Mouse (Mus musculus): ENCODE measurements around the gene Pgam2. TPM values are rescaled to one million over a fixed set of nuclear protein-coding genes. Genes with fewer than 3 reads are reported as not detected.

Pgam2 gene
- polyA plus RNA-seq, 1 experiment = 38.2 TPM

GRCm38 (mm10) chr11:5802005-5802404 lies 1.5 kb downstream of the Pgam2 start:
- 78% methylated on average over 12 of the region's 12 CpGs for WGBS
- TF ChIP-seq POLR2A (IDR thresholded peaks at IDR 0.05; ENCODE audit: control insufficient read depth, extremely low read depth, insufficient read depth, low read length, poor library complexity) (no peak), CTCF (IDR thresholded peaks at IDR 0.05; ENCODE audit: borderline replicate concordance, control insufficient read depth, extremely low read depth, insufficient read depth, low read length, poor library complexity) (no peak)
- Histone ChIP-seq H3K27me3 (ENCODE audit: control insufficient read depth, insufficient read depth, low read length) (no peaks in the 10 kb centered on the region), H3K4me3 (ENCODE audit: control insufficient read depth, insufficient read depth, low read length) (no peak overlapping the region), H3K36me3 (ENCODE audit: control insufficient read depth, insufficient read depth, low read length) (peaks cover 37% of the 10 kb centered on the region), H3K27ac (ENCODE audit: control insufficient read depth, insufficient read depth, low read length) (no peak overlapping the region), H3K4me1 (replicated peaks; ENCODE audit: control insufficient read depth, insufficient read depth, low read length) (peaks cover 14% of the 10 kb centered on the region)
- DNase-seq = no peak

GRCm38 (mm10) chr11:5801511-5801910 lies 2.0 kb downstream of the Pgam2 start:
- H3K27ac ChIP-seq (ENCODE audit: control insufficient read depth, insufficient read depth, low read length) = no peak overlapping the region
- H3K4me3 ChIP-seq (ENCODE audit: control insufficient read depth, insufficient read depth, low read length) = no peak overlapping the region
- H3K36me3 ChIP-seq (ENCODE audit: control insufficient read depth, insufficient read depth, low read length) = peaks cover 42% of the 10 kb centered on the region
- no peak for DNase-seq
- 98% methylated on average over 16 of the region's 16 CpGs for WGBS
- TF ChIP-seq CTCF (IDR thresholded peaks at IDR 0.05; ENCODE audit: borderline replicate concordance, control insufficient read depth, extremely low read depth, insufficient read depth, low read length, poor library complexity) (no peak), POLR2A (IDR thresholded peaks at IDR 0.05; ENCODE audit: control insufficient read depth, extremely low read depth, insufficient read depth, low read length, poor library complexity) (no peak)
- H3K4me1 ChIP-seq (replicated peaks; ENCODE audit: control insufficient read depth, insufficient read depth, low read length) = peaks cover 14% of the 10 kb centered on the region
- H3K27me3 ChIP-seq (ENCODE audit: control insufficient read depth, insufficient read depth, low read length) = no peaks in the 10 kb centered on the region

GRCm38 (mm10) chr11:5799621-5800490 lies 3.7 kb downstream of the Pgam2 start:
- no peak for DNase-seq

GRCm38 (mm10) chr11:5797928-5798327 lies 5.6 kb downstream of the Pgam2 start:
- peaks cover 62% of the 10 kb centered on the region for H3K36me3 ChIP-seq (ENCODE audit: control insufficient read depth, insufficient read depth, low read length)

More at GRCm38 (mm10) chr11:5799621-5800490, 3.7 kb downstream of the Pgam2 start:
- H3K4me3 ChIP-seq (ENCODE audit: control insufficient read depth, insufficient read depth, low read length) = no peak overlapping the region
- 95% methylated on average over 17 of the region's 17 CpGs for WGBS
- TF ChIP-seq POLR2A (IDR thresholded peaks at IDR 0.05; ENCODE audit: control insufficient read depth, extremely low read depth, insufficient read depth, low read length, poor library complexity) (no peak), CTCF (IDR thresholded peaks at IDR 0.05; ENCODE audit: borderline replicate concordance, control insufficient read depth, extremely low read depth, insufficient read depth, low read length, poor library complexity) (no peak)
- no peak overlapping the region for H3K27ac ChIP-seq (ENCODE audit: control insufficient read depth, insufficient read depth, low read length)
- H3K36me3 ChIP-seq (ENCODE audit: control insufficient read depth, insufficient read depth, low read length) = peaks cover 55% of the 10 kb centered on the region
- H3K4me1 ChIP-seq (replicated peaks; ENCODE audit: control insufficient read depth, insufficient read depth, low read length) = peaks cover 14% of the 10 kb centered on the region
- H3K27me3 ChIP-seq (ENCODE audit: control insufficient read depth, insufficient read depth, low read length) = no peaks in the 10 kb centered on the region

GRCm38 (mm10) chr11:5797371-5797770 lies 6.2 kb downstream of the Pgam2 start:
- no peak for DNase-seq
- Histone ChIP-seq H3K27ac (ENCODE audit: control insufficient read depth, insufficient read depth, low read length) (no peak overlapping the region), H3K27me3 (ENCODE audit: control insufficient read depth, insufficient read depth, low read length) (no peaks in the 10 kb centered on the region), H3K4me3 (ENCODE audit: control insufficient read depth, insufficient read depth, low read length) (no peak overlapping the region), H3K36me3 (ENCODE audit: control insufficient read depth, insufficient read depth, low read length) (peaks cover 62% of the 10 kb centered on the region), H3K4me1 (replicated peaks; ENCODE audit: control insufficient read depth, insufficient read depth, low read length) (peaks cover 4% of the 10 kb centered on the region; the same call in 1 of the 2 replicates)
- WGBS = 93% methylated on average over 11 of the region's 11 CpGs
- no peak for TF ChIP-seq CTCF (IDR thresholded peaks at IDR 0.05; ENCODE audit: borderline replicate concordance, control insufficient read depth, extremely low read depth, insufficient read depth, low read length, poor library complexity)
- TF ChIP-seq POLR2A (IDR thresholded peaks at IDR 0.05; ENCODE audit: control insufficient read depth, extremely low read depth, insufficient read depth, low read length, poor library complexity) = no peak

More at GRCm38 (mm10) chr11:5797928-5798327, 5.6 kb downstream of the Pgam2 start:
- no peak for TF ChIP-seq POLR2A (IDR thresholded peaks at IDR 0.05; ENCODE audit: control insufficient read depth, extremely low read depth, insufficient read depth, low read length, poor library complexity)
- no peak for TF ChIP-seq CTCF (IDR thresholded peaks at IDR 0.05; ENCODE audit: borderline replicate concordance, control insufficient read depth, extremely low read depth, insufficient read depth, low read length, poor library complexity)
- WGBS = 89% methylated on average over 5 of the region's 5 CpGs
- DNase-seq = no peak
- H3K27me3 ChIP-seq (ENCODE audit: control insufficient read depth, insufficient read depth, low read length) = no peaks in the 10 kb centered on the region
- no peak overlapping the region for H3K27ac ChIP-seq (ENCODE audit: control insufficient read depth, insufficient read depth, low read length)
- H3K4me1 ChIP-seq (replicated peaks; ENCODE audit: control insufficient read depth, insufficient read depth, low read length) = peaks cover 5% of the 10 kb centered on the region
- H3K4me3 ChIP-seq (ENCODE audit: control insufficient read depth, insufficient read depth, low read length) = no peak overlapping the region

- no peak for TF ChIP-seq POLR2A (IDR thresholded peaks at IDR 0.05; ENCODE audit: control insufficient read depth, extremely low read depth, insufficient read depth, low read length, poor library complexity)
- H3K27me3 ChIP-seq (ENCODE audit: control insufficient read depth, insufficient read depth, low read length) = no peaks in the 10 kb centered on the region
- no peak for DNase-seq
- no peak overlapping the region for H3K4me3 ChIP-seq (ENCODE audit: control insufficient read depth, insufficient read depth, low read length)
- WGBS = 97% methylated on average over 15 of the region's 15 CpGs
- H3K36me3 ChIP-seq (ENCODE audit: control insufficient read depth, insufficient read depth, low read length) = peaks cover 64% of the 10 kb centered on the region
- H3K27ac ChIP-seq (ENCODE audit: control insufficient read depth, insufficient read depth, low read length) = no peak overlapping the region
- H3K4me1 ChIP-seq (replicated peaks; ENCODE audit: control insufficient read depth, insufficient read depth, low read length) = peaks cover under 1% of the 10 kb centered on the region; the same call in 1 of the 2 replicates
Observed at GRCm38 (mm10) chr11:5796939-5797338, 6.6 kb downstream of the Pgam2 start.
